In the genomic region with DNA sequence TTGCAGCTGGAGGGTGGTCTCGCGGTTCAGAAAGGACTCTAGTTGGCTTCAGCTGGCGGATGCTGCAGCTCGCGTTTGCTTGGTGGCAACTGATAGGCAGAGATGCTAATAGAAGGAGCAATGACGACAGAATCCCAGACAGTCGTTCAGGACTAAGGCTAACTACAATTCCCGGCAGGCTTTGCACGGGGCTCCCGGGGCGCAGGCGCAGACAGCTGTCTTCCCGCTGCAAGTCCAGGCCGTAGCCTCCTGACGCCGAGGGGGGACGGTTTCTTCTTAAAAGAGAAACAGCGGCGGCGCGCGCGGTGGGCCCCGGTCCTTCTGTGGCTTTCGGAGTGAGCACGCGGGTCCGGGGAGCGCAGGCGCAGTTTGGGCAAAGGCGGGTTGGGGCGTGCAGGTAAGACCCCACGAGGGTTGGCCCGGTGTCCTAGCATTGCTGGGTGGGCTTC, we compare ENCODE assay signal across 8 mouse cellular contexts. TPM values are rescaled to one million over a fixed set of nuclear protein-coding genes. Genes with fewer than 3 reads are reported as not detected.
DNase-seq lines count a peak whose midpoint lies in the region; ATAC-seq lines count a peak whose summit lies in the region.

Gene Zfp692, plus strand, starts transcription at position 210 of the 449 bp plus-strand sequence.

- H3K4me1 ChIP-seq in hindbrain, embryonic 13.5 days (replicated peaks): peaks cover 26% of the 10 kb centered on the region

- H3K36me3 ChIP-seq in hindbrain, embryonic 13.5 days: peaks cover 11% of the 10 kb centered on the region; the same call in 1 of the 2 replicates

- peak within 1 kb of the TSS; percentile 79 for H3K27ac ChIP-seq in hindbrain, embryonic 13.5 days

- no peaks in the 10 kb centered on the region for H3K27me3 ChIP-seq in hindbrain, embryonic 13.5 days

- peak; percentile 87 for ATAC-seq in hindbrain, embryonic 13.5 days (ENCODE audit: low FRiP score)

- 0% methylated on average over 34 of the region's 34 CpGs for WGBS in hindbrain, embryonic 13.5 days

- peak; percentile 97 for DNase-seq in NIH3T3 (ENCODE audit: low read depth)
- DNase-seq in cerebellum, postnatal 10 days: peak; percentile 98 to 99
- peak; percentile 94 for DNase-seq in frontal cortex, postnatal 14 days (ENCODE audit: low spot score in 2 of 2)
- DNase-seq in layer of hippocampus, postnatal 36 days: peak; percentile 95 to 96
- DNase-seq in lung, postnatal 36 days: peak; percentile 96
- peak; percentile 98 for DNase-seq in retina, postnatal 1 day
- DNase-seq in urinary bladder, adult 18-20 months (ENCODE audit: low spot score in 2 of 2): peak; percentile 84 to 92

- peak within 1 kb of the TSS; percentile 77 for H3K9ac ChIP-seq in hindbrain, embryonic 13.5 days

- no peaks in the 10 kb centered on the region for H3K9me3 ChIP-seq in hindbrain, embryonic 13.5 days

- H3K4me3 ChIP-seq in hindbrain, embryonic 13.5 days: peak within 1 kb of the TSS; percentile 54

- H3K4me2 ChIP-seq in hindbrain, embryonic 13.5 days: peak within 1 kb of the TSS; percentile 92

RNA-seq across cellular contexts. Expression of gene Zfp692, which starts in this region (rescaled TPM):
- 26.7 and 27.1 TPM in 2 replicates for polyA plus RNA-seq in hindbrain, embryonic 13.5 days (2015; fragmentation: Nextera tagmentation; extraction: Ambion mirVana)
- 10 to 100 TPM; 27.6 to 31.4 TPM for total RNA-seq in layer of hippocampus, postnatal 36 days (2021)

Comparison
In these comparisons a context has a peak if more than half of its experiments do, and no peak if none do; other contexts are left out.
1. Peak in every context shown above with its lines: DNase-seq, ATAC-seq, H3K4me3 ChIP-seq and H3K27ac ChIP-seq.